Mouse (Mus musculus) midbrain, embryonic 16.5 days (tissue): ENCODE measurements at regions not wholly inside any gene's neighbourhood (a gene's known extent, or its start where the extent isn't known, plus 50 kb on each side); places are given as distances from the start of the nearest gene placed in this dataset.

Experiments
- ATAC-seq: fragments of 200-750 bp; cut with Nextera tagmentation; 2 replicates; pipeline ENCODE4 v1.8.0; 2017; ENCODE audit warnings: moderate TSS enrichment
- H3K27ac ChIP-seq: fragments of 300-500 bp; sonication (generic); 2 replicates; pipeline ENCODE4 v1.5.1; 2014; ENCODE audit warnings: mild to moderate bottlenecking, low read length, mixed read lengths
- H3K27me3 ChIP-seq: fragments of 300-500 bp; sonication (generic); 2 replicates; pipeline ENCODE4 v1.6.1; 2014; ENCODE audit warnings: low read depth, low read length, mixed read lengths; ENCODE audit not compliant: control insufficient read depth, insufficient read depth
- H3K36me3 ChIP-seq: fragments of 300-500 bp; sonication (generic); 2 replicates; pipeline ENCODE4 v1.6.1; 2014; ENCODE audit warnings: mild to moderate bottlenecking, low read length, moderate library complexity, mixed read lengths; ENCODE audit not compliant: control insufficient read depth, insufficient read depth
- H3K4me1 ChIP-seq: fragments of 300-500 bp; sonication (generic); 2 replicates; pipeline ENCODE4 v1.6.1; 2014; ENCODE audit warnings: mild to moderate bottlenecking, low read length, mixed read lengths; ENCODE audit not compliant: control insufficient read depth, insufficient read depth
- H3K4me2 ChIP-seq: fragments of 300-500 bp; sonication (generic); 2 replicates; pipeline ENCODE4 v1.6.1; 2014; ENCODE audit warnings: mild to moderate bottlenecking, low read length, mixed read lengths
- H3K4me3 ChIP-seq: fragments of 300-500 bp; sonication (generic); 2 replicates; pipeline ENCODE4 v1.5.1; 2014; ENCODE audit warnings: low read depth, mild to moderate bottlenecking, low read length, moderate library complexity, mixed read lengths
- H3K9ac ChIP-seq: fragments of 300-500 bp; sonication (generic); 2 replicates; pipeline ENCODE4 v1.6.1; 2014; ENCODE audit warnings: low read depth, low read length, mixed read lengths
- H3K9me3 ChIP-seq: fragments of 300-500 bp; sonication (generic); replicated peaks from 2 replicates; pipeline ENCODE4 v1.6.1; 2014; ENCODE audit warnings: mild to moderate bottlenecking, low read length, mixed read lengths; ENCODE audit not compliant: control insufficient read depth, poor library complexity, severe bottlenecking
- WGBS: fragments of 180-500 bp; shearing (Covaris S2); extraction: QIAGEN DNeasy Blood & Tissue Kit; methylation state at CpG from one replicate; pipeline ENCODE4 v1.1.7; 2014; 5-methylcytosine and 5-hydroxymethylcytosine counted together

DNA sequence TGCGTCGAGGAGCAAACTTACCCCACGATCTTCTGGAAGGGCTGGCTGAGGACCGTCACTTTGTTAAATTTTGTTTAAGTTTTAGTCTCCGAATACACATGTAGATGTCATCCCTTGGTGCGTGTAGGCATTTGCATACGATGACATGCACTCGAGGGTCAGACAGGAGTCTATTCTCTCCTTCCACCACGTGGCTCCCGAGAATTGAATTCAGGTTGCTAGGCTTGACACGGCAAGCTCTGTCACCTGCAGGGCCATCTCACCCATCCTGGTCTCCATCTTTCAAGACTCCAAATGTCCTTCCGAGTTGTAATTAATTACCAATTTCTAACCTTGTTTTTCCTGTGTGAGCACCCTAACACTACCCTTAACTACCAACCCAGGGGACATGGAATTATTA lies 52.7 kb upstream of the Ppara start:
- Histone ChIP-seq H3K4me2 (peak overlapping the region; percentile 13), H3K27me3 (no peaks in the 10 kb centered on the region), H3K9ac (no peak overlapping the region), H3K4me1 (peaks cover 24% of the 10 kb centered on the region), H3K9me3 (no peaks in the 10 kb centered on the region), H3K4me3 (no peak overlapping the region), H3K27ac (no peak overlapping the region), H3K36me3 (no peaks in the 10 kb centered on the region)
- ATAC-seq: no peak
- 73% methylated on average over 12 of the region's 12 CpGs for WGBS

DNA sequence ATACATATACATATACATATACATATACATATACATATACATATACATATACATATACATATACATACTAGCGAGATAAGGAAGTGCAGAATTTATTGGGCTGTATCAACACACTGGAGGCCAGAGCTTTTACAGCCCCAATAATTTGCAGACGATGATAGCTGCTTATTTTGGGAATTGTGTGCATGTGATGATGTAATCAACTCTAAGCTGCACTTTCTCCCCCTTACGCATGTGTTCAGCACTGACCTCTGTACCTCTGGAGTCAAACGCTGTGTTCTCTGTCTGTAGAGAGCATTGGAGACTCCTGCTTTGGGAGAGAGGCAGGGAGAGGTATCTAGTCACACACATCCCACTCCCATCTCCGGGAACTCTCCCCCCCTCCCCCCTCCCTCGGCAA lies 52.0 kb upstream of the Ppara start:
- no peak for ATAC-seq
- Histone ChIP-seq H3K4me3 (no peak overlapping the region), H3K4me1 (peaks cover 23% of the 10 kb centered on the region), H3K4me2 (no peak overlapping the region), H3K9me3 (no peaks in the 10 kb centered on the region), H3K27me3 (no peaks in the 10 kb centered on the region), H3K36me3 (no peaks in the 10 kb centered on the region), H3K27ac (no peak overlapping the region), H3K9ac (peak overlapping the region; percentile 24; the same call in 1 of the 2 replicates)
- WGBS: 73% methylated on average over 6 of the region's 6 CpGs

- Histone ChIP-seq H3K9ac (no peak overlapping the region), H3K9me3 (no peaks in the 10 kb centered on the region), H3K36me3 (no peaks in the 10 kb centered on the region), H3K4me3 (no peak overlapping the region), H3K4me1 (peaks cover 23% of the 10 kb centered on the region), H3K27ac (no peak overlapping the region), H3K27me3 (no peaks in the 10 kb centered on the region), H3K4me2 (no peak overlapping the region)
- WGBS: 88% methylated on average over 6 of the region's 6 CpGs
- no peak for ATAC-seq
Measured at GRCm38 (mm10) chr15:85683271-85683670, 51.5 kb upstream of the Ppara start.

DNA sequence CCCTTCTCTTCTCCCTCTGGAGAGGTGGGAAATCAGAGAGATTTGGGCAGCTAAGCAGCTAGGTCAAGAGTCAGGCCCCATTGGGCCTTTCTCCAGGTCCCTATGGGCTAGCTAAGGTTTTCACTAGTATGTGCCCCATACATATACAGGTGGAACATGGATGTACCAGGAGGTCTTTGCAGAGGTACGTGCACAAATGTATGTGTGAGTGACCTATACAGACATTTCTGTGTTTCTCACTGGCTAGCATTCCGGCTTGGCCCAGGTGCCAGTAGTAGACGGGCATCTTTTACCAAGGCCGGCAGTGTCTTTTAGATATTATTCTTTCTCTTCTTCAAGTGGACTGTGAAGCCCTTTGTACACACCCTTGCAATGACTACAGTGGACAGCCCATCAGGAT lies 51.1 kb upstream of the Ppara start:
- H3K9ac ChIP-seq: no peak overlapping the region
- H3K27ac ChIP-seq: no peak overlapping the region
- no peaks in the 10 kb centered on the region for H3K27me3 ChIP-seq
- H3K4me2 ChIP-seq: no peak overlapping the region
- H3K4me1 ChIP-seq: peaks cover 23% of the 10 kb centered on the region
- no peaks in the 10 kb centered on the region for H3K36me3 ChIP-seq
- no peaks in the 10 kb centered on the region for H3K9me3 ChIP-seq
- no peak for ATAC-seq
- no peak overlapping the region for H3K4me3 ChIP-seq
- 94% methylated on average over 4 of the region's 4 CpGs for WGBS

- Histone ChIP-seq H3K9ac (no peak overlapping the region), H3K4me3 (no peak overlapping the region), H3K4me1 (peaks cover 25% of the 10 kb centered on the region), H3K4me2 (no peak overlapping the region), H3K27ac (no peak overlapping the region), H3K27me3 (no peaks in the 10 kb centered on the region), H3K36me3 (no peaks in the 10 kb centered on the region), H3K9me3 (no peaks in the 10 kb centered on the region)
- 84% methylated on average over 14 of the region's 14 CpGs for WGBS
- no peak for ATAC-seq
Measured at GRCm38 (mm10) chr15:85684164-85684708, 50.5 kb upstream of the Ppara start.

- 71% methylated on average over 5 of the region's 5 CpGs for WGBS
- no peak overlapping the region for H3K27ac ChIP-seq
Measured at GRCm38 (mm10) chr15:85684875-85685274, 49.9 kb upstream of the Ppara start.

More at GRCm38 (mm10) chr15:85684875-85685274, 49.9 kb upstream of the Ppara start:
- Histone ChIP-seq H3K27me3 (no peaks in the 10 kb centered on the region), H3K4me2 (no peak overlapping the region), H3K4me1 (peaks cover 25% of the 10 kb centered on the region), H3K9ac (no peak overlapping the region), H3K9me3 (no peaks in the 10 kb centered on the region), H3K36me3 (no peaks in the 10 kb centered on the region), H3K4me3 (no peak overlapping the region)
- no peak for ATAC-seq
